Mouse (Mus musculus): Measurements from ENCODE around the gene Fam189b. TPM values are rescaled to one million over a fixed set of nuclear protein-coding genes. Genes with fewer than 3 reads are reported as not detected.
A peak's percentile ranks its signal among the peaks of the same experiment; 100 is the strongest.

Fam189b gene
- polyA plus RNA-seq, 2 experiments from 2014 or later, result 158 to 168 TPM

DNA sequence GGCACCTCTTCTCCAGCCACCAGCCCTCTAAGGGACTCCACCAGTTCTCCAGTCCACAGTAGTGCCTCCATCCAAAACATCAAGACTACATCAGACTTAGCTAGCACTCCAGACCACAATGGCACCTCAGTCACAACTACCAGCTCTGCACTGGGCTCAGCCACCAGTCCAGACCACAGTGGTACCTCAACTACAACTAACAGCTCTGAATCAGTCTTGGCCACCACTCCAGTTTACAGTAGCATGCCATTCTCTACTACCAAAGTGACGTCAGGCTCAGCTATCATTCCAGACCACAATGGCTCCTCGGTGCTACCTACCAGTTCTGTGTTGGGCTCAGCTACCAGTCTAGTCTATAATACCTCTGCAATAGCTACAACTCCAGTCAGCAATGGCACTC is 47.6 kb downstream of the Fam189b start:
- no peak for ATAC-seq

DNA sequence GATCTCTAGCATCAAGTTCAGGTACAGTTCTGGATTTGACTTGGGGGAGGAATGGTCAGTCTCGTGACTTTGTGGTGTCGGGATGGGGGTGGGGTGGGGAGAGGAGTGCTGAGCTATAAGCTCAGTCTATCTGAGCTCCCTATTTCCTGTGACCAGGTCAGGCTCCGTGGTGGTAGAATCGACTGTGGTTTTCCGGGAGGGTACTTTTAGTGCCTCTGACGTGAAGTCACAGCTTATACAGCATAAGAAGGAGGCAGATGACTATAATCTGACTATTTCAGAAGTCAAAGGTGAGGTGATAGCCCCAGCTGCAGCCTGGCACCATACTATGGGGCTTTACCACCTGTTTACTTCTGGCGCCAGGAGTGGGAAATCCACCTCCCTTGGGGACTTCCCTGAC is 48.4 kb downstream of the Fam189b start:
- peak; percentile 56 for ATAC-seq

DNA sequence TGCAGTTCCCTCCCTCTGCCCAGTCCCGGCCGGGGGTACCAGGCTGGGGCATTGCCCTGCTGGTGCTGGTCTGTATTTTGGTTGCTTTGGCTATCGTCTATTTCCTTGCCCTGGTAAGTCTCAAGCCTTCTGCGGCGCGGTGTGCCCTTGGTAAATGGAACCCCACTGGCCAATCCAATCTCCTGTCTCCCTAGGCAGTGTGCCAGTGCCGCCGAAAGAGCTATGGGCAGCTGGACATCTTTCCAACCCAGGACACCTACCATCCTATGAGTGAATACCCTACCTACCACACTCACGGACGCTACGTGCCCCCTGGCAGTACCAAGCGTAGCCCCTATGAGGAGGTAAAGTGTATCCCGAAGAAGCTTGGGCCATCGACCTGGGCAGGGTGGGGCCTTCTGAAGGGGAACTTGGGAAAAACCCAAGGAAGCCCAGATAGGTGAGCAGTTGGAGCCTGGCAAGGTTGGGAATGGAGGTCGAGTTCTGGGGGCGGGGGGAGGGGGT is 48.9 kb downstream of the Fam189b start:
- no peak for ATAC-seq

DNA sequence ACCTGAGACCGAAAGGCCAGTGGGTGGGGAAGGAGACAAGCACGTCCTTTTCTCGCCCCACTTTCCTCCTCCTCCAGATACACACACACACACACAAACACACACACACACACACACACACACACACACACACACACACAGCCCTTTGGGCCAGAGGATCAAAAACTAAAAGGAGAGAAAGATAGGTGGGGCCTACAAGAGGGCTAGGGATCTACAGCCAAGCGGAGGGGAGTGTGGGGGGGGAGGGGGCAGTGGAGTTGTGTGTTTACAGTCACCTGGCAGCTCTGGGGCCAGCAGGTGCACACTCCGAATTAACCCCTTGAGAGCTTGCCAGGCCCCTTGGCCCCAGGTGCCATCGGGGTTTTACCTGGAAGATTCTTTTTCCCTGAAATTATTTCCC is 49.7 kb downstream of the Fam189b start:
- ATAC-seq, result no peak

DNA sequence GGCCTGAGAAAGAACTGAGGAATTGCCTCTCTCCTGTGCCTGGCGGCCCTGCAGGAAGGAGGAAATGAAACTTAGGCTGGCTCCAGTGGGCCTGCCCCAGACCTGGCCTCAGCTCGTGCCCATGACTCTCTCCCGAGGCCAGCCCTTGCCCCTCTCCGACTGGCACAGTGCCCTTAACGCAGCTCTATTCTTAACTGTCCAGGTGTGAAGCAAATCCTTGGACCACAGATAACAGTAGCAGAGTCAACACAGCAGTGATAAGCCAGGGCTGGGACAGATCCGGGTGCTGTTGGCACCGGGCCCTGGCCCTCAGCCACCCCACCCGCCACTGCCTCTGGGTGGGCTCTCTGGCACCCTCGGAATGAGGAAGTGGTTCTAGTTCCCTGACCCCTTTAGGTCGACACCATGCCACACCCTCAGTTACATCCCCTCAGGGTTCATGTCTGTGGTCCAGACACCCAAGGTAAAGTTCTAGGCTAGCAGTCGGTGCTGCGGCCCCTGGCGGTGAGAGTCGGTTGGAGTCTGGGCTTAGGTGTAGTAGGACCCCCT is 50.7 kb downstream of the Fam189b start:
- ATAC-seq, result no peak

DNA sequence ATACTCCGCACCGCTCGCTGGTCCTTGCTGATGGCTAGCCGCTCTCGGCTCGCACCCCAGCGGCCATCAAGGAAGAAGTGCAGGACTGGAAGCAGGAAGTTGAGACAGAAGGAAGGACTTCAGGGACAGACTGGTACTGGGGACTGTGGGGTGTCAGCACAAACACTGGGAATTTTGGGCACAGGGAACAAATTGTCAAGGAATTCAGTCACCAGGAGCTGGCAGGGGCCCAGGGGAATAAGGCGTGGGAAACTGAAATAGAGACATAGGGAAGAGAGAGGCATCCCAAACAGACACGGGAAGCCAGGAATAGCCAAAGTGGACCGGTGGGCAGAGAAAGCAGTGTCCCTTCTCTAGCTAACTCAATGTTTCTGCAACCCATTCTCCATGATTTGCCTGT is 53.6 kb downstream of the Fam189b start:
- ATAC-seq, result no peak

DNA sequence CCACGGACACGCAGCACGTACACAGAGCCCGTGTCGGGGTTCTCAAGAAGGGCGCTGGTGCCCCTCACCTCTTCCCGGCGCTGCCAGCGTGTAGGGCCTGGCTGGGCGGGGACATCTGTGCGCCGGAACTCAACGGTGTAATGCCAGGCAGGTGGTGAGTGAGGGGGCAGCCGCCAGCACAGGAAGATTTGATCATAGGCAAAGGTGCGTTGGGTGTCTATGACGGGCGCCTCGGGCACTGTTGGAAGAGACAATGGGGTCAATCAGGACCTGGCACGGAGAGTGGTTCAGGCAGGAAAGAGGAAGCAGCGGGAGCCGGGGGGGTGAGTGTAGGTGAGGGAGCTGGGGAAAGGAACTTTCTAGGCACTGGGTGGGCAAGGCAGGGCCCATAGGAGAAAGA is 54.7 kb downstream of the Fam189b start:
- ATAC-seq, result no peak

DNA sequence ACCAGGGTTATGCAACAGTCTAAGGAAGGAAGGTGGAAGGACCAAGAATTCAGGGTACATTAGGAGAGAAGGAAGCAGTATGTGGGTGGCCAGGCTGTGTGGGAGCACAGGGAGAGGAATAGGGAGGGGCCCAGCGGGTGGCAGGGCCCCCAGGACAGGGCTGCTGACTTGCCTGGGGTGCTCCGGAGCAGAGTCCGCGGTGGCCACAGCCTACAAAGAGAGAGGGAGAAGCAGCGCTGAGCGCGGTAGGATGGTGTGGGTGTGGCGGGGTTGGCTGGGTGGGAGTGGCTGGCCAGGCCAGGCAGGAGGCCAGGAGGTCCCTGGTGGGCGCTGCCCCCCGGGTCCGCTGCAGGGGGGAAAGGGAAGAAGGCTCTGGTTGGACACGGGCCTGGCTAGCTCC is 55.6 kb downstream of the Fam189b start:
- no peak for ATAC-seq

Other genes starting within 250 kb of the Fam189b start
- gene Ash1l, start 232.5 kb upstream of the Fam189b start, polyA plus RNA-seq (2017; shearing (Covaris generic)), result 10 to 100 TPM; 32.0 to 37.4 TPM
- 100 to 1,000 TPM; 122 to 130 TPM for gene Dap3, start 232.0 kb upstream of the Fam189b start, polyA plus RNA-seq (2017; shearing (Covaris generic))
- gene Rusc1, start 89.8 kb upstream of the Fam189b start, polyA plus RNA-seq (2017; shearing (Covaris generic)), result 10 to 100 TPM; 54.4 to 70.3 TPM
- under 1 TPM in 1 of 2 experiments, not detected in 1; 0.23 TPM for gene Gm43738, start 82.0 kb upstream of the Fam189b start, polyA plus RNA-seq (2017; shearing (Covaris generic))
- gene Fdps, start 81.2 kb upstream of the Fam189b start, polyA plus RNA-seq (2017; shearing (Covaris generic)), result 10 to 100 TPM; 75.1 to 83.8 TPM
- gene Pklr, start 47.0 kb upstream of the Fam189b start, polyA plus RNA-seq (2017; shearing (Covaris generic)), result not detected
- gene Hcn3, start 22.9 kb upstream of the Fam189b start, polyA plus RNA-seq (2017; shearing (Covaris generic)), result under 1 TPM; 0.50 to 0.69 TPM
- 10 to 100 TPM; 12.4 to 18.5 TPM for gene Clk2, start 18.3 kb upstream of the Fam189b start, polyA plus RNA-seq (2017; shearing (Covaris generic))
- gene Scamp3, start 5.7 kb upstream of the Fam189b start, polyA plus RNA-seq (2017; shearing (Covaris generic)), result 100 to 1,000 TPM; 160 to 182 TPM
- 10 to 100 TPM; 72.1 to 75.6 TPM for gene Gba, start 19.8 kb downstream of the Fam189b start, polyA plus RNA-seq (2017; shearing (Covaris generic))
- 1 to 10 TPM in 1 of 2 experiments, under 1 TPM in 1; 0.22 to 2.4 TPM for gene Thbs3, start 32.0 kb downstream of the Fam189b start, polyA plus RNA-seq (2017; shearing (Covaris generic))
- gene Mtx1, start 43.9 kb downstream of the Fam189b start, polyA plus RNA-seq (2017; shearing (Covaris generic)), result 100 to 1,000 TPM in 1 of 2 experiments, 10 to 100 TPM in 1; 90.7 to 112 TPM
- gene Muc1, start 45.9 kb downstream of the Fam189b start, polyA plus RNA-seq (2017; shearing (Covaris generic)), result under 1 TPM; 0.88 to 0.97 TPM
- gene Krtcap2, start 62.8 kb downstream of the Fam189b start, polyA plus RNA-seq (2017; shearing (Covaris generic)), result 100 to 1,000 TPM; 275 to 319 TPM
- 1 to 10 TPM; 2.1 to 3.4 TPM for gene Trim46, start 63.2 kb downstream of the Fam189b start, polyA plus RNA-seq (2017; shearing (Covaris generic))
- gene Dpm3, start 76.2 kb downstream of the Fam189b start, polyA plus RNA-seq (2017; shearing (Covaris generic)), result 100 to 1,000 TPM; 124 to 160 TPM
- gene Slc50a1, start 87.4 kb downstream of the Fam189b start, polyA plus RNA-seq (2017; shearing (Covaris generic)), result 100 to 1,000 TPM; 195 to 254 TPM
- gene Efna1, start 98.0 kb downstream of the Fam189b start, polyA plus RNA-seq (2017; shearing (Covaris generic)), result not detected
- gene Efna3, start 139.8 kb downstream of the Fam189b start, polyA plus RNA-seq (2017; shearing (Covaris generic)), result not detected
- under 1 TPM; 0.28 to 0.50 TPM for gene Efna4, start 154.9 kb downstream of the Fam189b start, polyA plus RNA-seq (2017; shearing (Covaris generic))
- 10 to 100 TPM in 1 of 2 experiments, 1 to 10 TPM in 1; 7.7 to 12.7 TPM for gene Adam15, start 166.9 kb downstream of the Fam189b start, polyA plus RNA-seq (2017; shearing (Covaris generic))
- under 1 TPM in 1 of 2 experiments, not detected in 1; 0.15 TPM for gene Dcst2, start 178.8 kb downstream of the Fam189b start, polyA plus RNA-seq (2017; shearing (Covaris generic))
- gene Dcst1, start 182.1 kb downstream of the Fam189b start, polyA plus RNA-seq (2017; shearing (Covaris generic)), result under 1 TPM; 0.54 to 0.79 TPM
- 10 to 100 TPM; 13.2 to 16.5 TPM for gene Zbtb7b, start 211.6 kb downstream of the Fam189b start, polyA plus RNA-seq (2017; shearing (Covaris generic))
- gene Lenep, start 219.7 kb downstream of the Fam189b start, polyA plus RNA-seq (2017; shearing (Covaris generic)), result 1 to 10 TPM in 1 of 2 experiments, not detected in 1; 2.4 TPM
- 10 to 100 TPM; 37.7 to 45.7 TPM for gene Flad1, start 228.7 kb downstream of the Fam189b start, polyA plus RNA-seq (2017; shearing (Covaris generic))
- gene Cks1b, start 235.2 kb downstream of the Fam189b start, polyA plus RNA-seq (2017; shearing (Covaris generic)), result 10 to 100 TPM; 70.8 to 92.3 TPM
- gene Shc1, start 235.3 kb downstream of the Fam189b start, polyA plus RNA-seq (2017; shearing (Covaris generic)), result 10 to 100 TPM; 29.6 to 43.2 TPM
- gene Pygo2, start 247.1 kb downstream of the Fam189b start, polyA plus RNA-seq (2017; shearing (Covaris generic)), result 1 to 10 TPM; 8.6 to 9.6 TPM

Measured in activated CD4-positive, CD25-positive, alpha-beta regulatory T cell, adult 4 months (primary cell).